Mouse (Mus musculus): Measurements from ENCODE around the gene Coasy.
"Not testable (repeated sequence)": the region's sequence is repeated elsewhere in the genome, so short reads cannot be mapped to it uniquely, and the experiment has no call there.

Coasy gene

DNA sequence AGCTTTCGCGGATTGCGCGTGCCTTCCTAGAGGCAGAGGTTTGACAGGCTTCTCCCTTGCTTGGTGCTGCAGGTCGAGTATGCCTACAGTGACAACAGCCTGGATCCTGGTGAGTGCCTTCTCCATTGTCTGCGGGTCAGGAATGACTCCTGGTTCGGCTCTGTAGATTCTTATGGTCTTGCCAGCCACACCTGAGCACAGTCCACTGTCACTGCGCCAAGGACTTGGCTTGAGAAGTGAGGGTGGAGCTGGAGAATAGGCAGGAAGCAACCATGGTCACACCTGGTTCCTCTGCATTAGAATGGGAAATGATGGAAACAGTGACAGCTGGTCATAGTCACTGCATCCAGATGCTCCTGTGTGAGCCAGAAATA is 5.3 kb downstream of the Coasy start:
- DNase-seq (ENCODE audit: extremely low read depth, low read depth, low spot score), result no peak

DNA sequence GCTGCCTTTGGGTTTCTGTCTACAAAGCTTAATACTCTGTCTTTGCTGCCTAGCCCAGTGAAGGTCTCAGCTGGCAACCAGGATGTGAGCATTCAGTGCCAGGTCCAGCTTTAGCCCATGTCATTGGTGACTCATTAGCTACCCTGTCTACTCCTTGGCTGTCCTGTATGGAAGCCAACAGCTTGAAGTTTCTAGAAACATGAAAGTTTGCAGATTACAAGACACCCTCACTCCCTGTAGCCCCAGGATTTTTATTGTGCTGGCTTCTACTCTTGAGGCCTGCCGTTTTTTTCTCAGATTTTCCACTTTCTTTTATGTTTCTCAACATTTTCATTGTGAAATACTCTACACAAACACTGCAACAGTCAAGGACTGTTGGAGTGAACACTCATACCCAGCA is 7.6 kb downstream of the Coasy start:
- DNase-seq (ENCODE audit: extremely low read depth, low read depth, low spot score), result no peak

DNA sequence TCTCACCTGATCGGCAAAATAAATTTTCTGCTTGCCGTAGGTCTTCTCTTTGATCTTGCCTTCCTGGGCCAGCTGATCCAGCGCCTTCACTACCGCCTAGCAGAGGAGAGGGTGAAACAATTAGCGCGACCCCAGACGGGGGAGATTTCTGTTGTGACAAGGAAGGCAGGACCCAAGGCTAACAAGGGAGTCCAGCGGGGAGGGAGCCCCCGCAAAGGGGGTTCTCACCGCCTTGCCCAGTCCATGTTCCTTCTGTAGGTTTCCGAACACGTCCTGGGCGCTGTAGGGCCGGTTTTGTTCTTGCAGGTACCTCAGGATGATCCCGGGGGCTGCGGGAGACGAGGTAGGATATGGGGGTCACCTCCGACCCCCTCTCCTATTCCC is 12.6 kb downstream of the Coasy start:
- DNase-seq (ENCODE audit: extremely low read depth, low read depth, low spot score), result no peak

DNA sequence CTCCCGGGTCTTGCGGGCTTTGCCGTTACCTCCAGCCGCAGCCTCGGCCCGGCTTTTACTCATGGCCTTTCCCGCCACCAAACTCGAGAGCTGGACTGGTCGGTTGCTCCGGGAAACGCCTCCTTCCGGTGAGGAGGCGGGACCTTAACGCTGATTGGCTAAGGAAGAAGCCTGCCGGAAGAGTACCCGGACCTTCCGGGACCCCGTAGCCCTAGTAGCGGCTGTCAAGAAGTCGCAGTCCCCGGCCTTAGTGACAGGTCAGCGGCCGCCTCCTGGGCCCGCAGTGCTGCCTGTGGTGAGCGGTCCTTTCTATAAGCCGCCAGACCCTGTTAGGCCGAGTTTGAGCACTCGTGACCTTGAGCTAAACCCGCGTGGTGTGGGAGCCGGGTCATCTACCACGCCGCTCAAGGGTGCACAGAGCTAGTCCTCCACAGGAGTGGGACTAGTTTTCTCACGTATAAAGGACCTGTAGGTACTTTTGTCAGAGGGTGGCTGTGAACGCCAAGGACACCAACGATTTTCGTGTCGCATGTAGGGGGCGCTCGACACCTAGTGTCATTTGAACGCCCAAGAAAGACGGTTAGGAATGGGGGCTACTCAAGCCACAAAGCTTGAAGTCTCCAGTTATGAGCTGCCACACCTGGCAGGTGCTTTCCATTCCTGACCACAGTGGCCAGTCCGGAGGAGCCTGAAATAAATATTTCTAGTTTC is 13.1 kb downstream of the Coasy start, which contains the start of gene Psmc3ip:
Psmc3ip (minus strand) TSS at position 123 of the 711 bp plus-strand sequence.
- no peak for DNase-seq (ENCODE audit: extremely low read depth, low read depth, low spot score)

DNA sequence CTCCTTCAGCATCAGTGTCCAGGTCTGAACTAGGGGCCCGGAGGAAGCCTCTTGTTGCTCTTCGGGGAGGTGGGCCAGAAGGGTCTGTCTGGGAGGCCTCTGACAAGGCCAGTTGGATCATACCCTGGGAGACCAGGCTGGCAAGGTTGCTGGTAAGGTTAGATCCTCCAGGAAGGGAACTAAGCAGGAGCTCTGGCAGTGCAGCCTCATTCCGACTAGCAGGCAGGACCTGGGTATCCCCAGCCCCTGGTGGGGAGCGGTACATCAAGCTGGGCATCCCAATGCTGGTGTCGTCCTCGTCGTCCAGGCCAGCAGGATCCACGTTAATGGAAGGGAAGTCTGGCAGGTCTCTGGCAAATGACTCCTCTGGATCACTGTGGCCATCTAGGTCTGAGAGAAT is 15.9 kb downstream of the Coasy start:
- no peak for DNase-seq (ENCODE audit: extremely low read depth, low read depth, low spot score)

DNA sequence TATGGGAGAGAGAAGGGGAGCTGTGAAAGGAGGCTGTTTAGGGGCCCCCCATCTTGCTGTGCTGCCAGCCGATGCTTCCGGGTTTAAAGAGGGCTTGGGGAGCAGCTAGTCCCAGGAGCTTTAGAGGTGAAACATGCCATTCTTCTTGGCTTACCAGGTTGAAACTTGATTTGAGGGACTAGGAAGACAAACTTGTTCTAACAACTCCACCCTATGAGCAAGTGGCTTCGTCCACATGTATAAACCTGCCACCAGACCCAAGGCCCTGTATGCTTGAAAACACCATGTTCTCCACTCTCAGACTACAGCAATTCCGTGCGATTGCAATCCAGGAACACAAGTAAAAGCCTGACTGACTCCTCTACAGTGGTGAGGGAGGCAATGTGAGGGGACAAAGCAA is 20.6 kb downstream of the Coasy start:
- DNase-seq (ENCODE audit: extremely low read depth, low read depth, low spot score), result peak; percentile 90

DNA sequence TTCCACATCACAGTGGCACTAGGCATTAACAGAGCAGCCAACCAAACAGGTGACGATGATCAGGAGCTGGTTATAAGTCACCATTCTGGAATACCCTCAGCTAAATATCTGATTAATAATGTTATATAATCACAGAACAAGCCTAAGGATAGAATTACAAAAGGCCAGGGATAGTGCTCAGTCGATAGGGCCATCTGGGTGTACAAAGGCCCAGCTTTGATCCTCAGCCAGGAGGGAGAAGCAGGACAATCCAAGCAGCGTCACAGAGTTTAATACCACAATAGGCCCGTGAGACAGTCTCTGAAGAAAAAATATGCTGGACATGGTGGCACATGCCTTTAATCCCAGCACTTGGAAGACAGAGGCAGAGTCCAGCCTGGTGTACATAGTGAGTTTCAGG is 27.0 kb downstream of the Coasy start:
- no peak for DNase-seq (ENCODE audit: extremely low read depth, low read depth, low spot score)

DNA sequence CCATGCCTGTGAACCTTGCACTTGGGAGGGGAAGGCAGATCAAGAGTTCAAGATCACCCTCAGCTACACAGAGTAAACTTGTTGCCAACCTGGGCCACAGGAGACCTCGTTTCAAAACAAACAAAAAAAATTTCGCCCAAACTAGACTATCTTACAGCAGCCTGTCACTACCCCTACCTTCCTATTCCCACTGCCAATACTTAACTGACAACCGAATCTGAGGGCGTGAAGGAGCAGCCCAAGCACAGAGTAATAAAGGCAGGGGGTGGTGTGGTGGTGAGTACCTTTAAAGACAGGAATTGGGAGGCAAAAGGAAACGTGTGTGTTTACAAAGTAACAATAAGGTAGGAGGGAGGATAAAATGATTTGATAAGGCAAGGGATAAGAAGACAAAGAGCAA is 28.3 kb downstream of the Coasy start:
- DNase-seq (ENCODE audit: extremely low read depth, low read depth, low spot score), result no peak

DNA sequence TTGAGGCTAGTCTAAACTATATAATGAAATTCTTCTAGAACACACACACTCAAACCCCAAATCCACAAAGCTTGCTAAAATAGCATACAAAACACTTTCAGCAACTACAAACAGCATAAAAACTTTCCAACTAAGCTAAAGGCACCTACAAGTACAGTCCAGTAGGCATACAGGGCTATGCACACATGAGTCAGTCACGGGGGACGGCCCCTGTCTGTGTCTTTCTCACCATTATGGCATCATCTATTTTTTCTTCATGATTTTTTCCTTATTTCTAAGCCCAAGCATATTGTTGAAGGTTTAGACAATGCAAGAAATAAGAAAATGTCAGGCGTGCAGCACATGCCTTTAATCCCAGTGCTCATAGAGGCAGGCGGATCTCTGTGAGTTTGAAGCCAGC is 28.8 kb downstream of the Coasy start:
- DNase-seq (ENCODE audit: extremely low read depth, low read depth, low spot score), result no peak

DNA sequence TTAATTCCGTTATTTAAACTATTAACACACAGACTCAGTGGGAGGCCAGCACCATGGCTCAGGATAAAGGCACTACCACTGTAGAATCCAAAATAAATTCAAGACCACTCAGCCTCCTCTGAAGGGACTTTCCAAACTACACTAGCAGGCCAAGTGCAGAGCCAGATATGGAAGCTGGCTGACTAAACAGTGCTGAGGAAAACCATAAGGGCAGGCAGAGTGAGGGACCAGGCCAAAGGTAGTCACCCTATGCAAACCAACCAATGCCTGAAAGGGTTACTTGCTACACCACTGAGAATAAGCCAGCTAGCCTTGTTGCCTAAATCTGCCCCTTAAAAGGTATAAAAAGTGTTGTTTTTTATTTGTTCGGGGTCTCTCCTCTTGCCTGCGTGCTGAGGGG is 29.8 kb downstream of the Coasy start:
- no peak for DNase-seq (ENCODE audit: extremely low read depth, low read depth, low spot score)

DNA sequence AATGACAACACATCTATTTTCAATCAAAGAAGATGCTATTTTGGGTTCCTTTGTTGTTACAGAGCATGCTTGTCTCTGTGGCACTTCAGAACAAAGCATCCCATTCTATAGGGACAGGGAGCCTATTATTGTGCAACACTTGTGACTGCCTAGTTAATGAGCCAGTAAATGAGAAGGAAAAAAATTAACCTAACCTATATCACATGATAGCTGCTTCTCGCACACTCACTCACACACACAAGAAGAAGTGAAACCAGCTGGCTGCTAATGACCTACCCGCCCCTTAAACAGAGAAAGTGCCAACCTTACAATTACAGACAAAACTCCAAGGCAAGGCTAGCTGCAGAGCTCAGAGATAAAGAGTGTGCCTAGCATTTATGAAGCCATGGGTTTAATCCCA is 33.2 kb downstream of the Coasy start:
- DNase-seq (ENCODE audit: extremely low read depth, low read depth, low spot score), result no peak

DNA sequence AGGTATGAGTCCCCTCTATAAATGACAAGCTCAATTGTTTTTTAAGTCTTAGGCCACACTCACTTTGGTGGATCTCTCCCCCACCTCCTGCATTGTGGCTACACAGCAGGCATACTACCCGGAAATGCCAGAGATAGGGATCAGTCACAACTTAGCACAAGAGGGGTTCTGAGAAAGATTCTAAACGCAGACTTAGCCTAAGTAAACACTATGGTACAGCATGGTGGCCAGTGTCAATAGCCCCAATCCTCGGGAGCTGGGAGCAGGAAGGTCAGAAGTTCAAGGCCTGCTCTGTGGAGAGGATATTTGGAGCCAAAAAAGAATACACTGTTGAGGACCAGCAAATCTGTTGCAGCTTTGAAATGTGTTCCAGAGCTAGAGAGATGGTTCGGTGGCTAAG is 35.7 kb downstream of the Coasy start:
- no peak for DNase-seq (ENCODE audit: extremely low read depth, low read depth, low spot score)

DNA sequence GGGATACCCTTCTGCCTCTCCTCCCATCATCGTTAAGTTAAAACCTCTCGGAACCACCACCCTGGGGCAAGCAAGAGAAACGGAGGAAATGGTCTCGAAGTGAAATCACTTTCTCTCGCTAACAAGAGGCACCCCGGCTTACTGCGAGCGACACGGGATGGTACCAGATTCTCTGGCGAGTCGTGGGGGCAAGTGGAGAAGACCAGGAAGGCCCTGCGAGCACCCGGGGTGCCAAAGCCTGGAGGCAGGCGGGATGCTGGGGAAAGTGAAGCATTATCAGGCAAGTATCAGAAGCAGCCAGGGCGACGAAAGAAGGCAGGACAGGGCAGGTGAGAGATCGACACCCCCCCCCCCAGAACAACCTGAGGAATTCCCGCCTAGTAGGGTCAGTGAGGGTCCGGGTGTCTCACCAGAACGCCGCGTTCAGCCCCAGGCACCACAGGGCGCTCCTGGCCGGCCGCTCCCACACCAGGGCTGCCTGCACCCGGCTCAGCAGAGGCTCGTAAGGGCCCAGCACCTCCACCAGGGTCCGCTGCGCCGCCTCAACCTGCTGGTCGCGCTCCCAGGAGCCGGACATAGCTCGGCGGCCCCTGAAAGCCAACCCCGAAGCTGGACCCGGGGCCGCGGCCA is 36.9 kb downstream of the Coasy start:
- no peak for DNase-seq (ENCODE audit: extremely low read depth, low read depth, low spot score)

DNA sequence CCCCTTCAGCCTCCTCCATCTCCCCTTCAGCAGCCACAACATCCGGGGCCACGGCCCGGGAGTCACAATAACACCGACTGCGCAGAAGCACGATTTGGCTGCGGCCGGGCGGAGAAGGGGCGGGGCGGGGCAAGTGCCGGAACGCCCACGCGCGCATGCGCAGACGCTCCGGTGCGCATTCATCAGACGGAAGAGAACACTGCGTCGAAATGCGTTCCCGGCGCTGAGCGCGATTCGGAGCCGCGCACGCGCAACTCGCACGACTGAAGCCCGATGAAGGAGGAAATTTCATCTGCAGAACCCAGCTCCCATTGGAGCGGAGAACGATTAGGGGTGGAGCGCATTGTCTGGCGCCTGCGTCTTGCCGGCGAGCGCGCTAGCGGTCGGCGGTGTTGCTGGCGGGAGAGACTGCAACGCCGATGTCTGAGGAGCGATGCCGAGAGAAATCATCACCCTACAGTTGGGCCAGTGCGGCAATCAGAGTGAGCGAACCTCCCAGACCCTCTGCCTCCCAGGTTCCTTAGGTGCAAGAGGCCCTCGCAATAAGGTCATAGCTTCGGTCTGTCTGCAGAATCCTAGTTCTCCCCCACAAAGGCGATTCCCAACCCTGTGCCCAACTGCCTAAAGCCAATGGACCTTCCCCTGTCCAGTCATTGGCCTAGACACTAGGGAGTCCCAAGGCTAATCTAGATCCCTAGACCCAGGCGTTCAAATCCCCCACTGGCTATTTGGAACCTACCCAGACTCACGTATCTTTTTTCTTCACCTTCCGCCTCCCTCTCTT is 37.6 kb downstream of the Coasy start, which contains the start of the genes Retreg3 and Tubg1:
Retreg3 (minus strand) TSS at position 133 of the 784 bp plus-strand sequence.
Tubg1 (plus strand) TSS at position 178 of the 784 bp plus-strand sequence.
- peak; percentile 83 for DNase-seq (ENCODE audit: extremely low read depth, low read depth, low spot score)

DNA sequence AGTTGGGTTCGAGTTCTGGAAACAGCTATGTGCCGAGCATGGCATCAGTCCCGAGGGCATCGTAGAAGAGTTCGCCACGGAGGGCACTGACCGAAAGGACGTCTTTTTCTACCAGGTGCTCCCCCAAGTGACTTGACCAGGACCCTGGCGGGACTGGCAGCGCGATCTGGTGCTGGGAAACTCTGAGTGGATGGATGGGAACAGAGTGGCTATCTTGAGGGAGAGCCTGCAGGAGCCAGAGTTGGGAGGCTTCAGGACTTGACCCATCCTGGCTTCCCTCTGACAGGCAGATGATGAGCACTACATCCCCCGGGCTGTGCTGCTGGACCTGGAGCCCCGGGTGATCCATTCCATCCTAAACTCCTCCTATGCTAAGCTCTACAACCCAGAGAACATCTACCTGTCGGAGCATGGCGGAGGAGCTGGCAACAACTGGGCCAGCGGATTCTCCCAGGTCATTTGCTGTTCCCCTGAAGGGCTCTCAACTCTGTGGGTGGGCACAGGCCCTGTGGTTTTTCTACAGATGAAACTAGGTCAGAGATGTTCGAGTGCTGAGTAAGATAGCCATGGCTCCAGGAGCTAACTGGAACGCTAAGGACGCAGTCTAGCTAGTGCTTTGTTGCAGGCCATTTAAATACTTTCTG is 38.3 kb downstream of the Coasy start:
- no peak for DNase-seq (ENCODE audit: extremely low read depth, low read depth, low spot score)

DNA sequence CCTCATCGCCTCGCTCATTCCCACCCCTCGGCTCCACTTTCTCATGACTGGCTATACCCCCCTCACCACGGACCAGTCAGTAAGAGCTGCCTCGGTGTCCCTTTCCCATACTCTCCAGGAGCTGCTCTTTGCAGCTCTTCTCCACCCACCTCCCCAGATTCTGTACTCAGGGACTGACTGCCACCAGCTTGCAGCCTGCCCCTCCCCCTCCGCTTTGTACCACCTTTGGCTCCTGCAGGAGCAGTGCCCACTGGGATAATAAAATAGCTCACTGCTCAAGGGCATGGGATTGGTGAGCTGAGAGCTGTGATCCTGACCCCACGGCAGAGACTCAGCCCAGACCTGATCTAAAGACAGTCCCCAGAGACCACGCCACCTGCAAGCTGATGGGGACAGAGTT is 42.1 kb downstream of the Coasy start:
- not testable (repeated sequence) for DNase-seq (ENCODE audit: extremely low read depth, low read depth, low spot score)

DNA sequence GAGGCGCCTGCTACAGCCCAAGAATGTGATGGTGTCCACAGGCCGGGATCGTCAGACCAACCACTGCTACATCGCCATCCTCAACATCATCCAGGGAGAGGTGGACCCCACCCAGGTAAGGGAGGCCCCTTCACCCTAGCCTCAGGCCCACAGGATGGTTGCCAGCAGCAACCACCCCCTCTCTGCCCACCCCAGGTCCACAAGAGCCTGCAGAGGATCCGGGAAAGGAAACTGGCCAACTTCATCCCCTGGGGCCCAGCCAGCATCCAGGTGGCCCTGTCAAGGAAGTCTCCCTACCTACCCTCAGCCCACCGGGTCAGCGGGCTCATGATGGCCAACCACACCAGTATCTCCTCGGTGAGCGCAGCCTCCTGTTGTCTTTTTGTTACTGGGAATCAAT is 42.6 kb downstream of the Coasy start:
- not testable (repeated sequence) for DNase-seq (ENCODE audit: extremely low read depth, low read depth, low spot score)

DNA sequence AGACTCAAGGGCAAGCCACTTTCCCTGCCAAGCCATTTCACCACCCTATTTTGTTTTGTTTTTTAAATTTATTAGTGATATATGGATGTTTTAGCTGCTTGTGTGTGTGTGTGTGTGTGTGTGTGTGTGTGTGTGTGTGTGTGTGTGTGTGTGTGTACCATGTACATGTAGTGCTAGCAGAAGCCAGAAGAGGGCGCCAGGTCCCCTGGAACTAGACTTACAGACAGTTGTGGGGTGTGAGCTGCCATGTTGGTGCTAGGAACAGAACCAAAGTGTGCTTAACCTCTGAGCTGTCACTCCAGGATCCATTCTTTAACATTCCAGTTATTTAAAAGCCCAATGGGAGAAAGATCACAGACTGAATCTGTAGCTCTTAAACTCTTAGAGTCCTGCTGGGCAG is 44.7 kb downstream of the Coasy start:
- DNase-seq (ENCODE audit: extremely low read depth, low read depth, low spot score), result no peak

DNA sequence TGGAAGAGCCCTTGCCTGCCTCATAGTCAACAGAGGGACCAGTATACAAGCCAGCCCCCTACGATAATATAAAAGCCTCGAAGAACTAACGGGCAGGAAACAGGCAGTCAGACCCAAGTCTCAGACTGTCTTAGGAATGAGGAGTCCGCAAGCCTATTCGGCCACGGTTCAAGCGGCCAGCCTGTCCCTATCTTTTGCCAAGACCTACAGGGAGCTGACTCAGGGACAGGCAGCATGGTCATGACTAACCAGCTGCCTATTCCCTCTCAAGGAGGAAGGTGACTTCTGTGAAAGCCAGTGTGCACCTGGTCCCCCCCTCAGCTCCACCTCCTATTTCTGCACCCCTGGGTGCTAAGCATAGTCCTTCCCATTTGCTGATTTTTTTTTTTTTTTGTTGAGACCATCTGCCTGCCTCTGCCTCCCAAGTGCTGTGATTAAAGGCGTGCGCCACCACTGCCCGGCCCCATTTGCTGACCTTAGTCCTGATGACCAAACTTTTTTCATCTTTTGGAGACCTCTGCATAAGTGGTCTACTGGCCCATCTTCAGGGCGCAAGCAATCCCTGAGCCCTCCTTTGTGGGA is 46.7 kb downstream of the Coasy start:
- DNase-seq (ENCODE audit: extremely low read depth, low read depth, low spot score), result no peak

DNA sequence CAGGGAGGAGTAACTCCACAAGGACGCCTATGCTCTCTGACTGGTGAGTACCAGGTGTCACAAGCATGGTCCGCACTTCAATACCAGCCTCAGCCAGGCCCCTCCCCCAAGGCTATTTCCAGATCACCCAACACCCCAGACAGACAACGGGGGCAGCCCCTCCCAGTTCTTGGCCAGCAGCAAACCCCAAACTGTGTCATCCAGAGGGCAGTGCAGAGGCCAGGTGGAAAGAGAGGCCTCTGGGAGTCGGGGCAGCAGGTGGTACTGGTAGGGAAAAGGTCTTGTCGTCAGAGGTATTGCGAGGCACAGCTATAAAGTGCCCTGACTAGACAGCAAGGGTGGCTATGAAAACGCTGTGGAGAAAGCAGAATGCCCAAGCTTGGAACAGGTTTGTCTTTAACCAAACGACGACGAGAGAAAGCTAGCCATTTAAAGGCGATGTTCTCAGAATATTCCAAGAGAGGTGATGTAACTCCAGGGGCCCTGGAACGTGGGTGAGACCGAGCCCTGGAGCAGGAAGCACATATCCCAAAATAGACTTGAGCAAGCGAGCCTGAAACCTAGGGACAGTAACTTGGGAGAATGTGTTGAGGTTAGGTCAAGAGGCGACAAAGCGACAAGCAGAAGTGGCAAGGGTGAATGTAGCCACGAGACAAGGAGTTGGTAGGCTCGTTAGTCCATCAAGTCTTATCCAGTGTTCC is 47.8 kb downstream of the Coasy start:
- DNase-seq (ENCODE audit: extremely low read depth, low read depth, low spot score), result no peak

DNA sequence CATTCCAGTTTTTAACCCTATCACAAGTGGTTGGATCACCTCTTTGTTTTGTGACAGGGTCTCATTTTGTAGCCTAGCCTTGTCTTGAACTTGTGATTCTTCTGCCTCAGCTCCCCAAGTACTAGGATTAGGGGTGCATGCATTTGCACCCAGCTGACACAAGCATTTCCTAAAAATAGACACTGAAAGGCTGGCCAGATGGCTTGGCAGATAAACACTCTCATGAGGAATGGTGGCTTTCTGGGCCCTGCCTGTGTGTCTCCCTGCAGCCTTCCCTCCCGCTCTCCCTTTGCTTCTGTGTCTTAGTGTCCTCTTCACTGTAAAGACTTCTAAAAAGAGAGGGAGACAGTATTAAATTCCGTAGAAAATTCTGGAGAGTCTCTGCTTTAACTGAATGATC is 48.8 kb downstream of the Coasy start:
- no peak for DNase-seq (ENCODE audit: extremely low read depth, low read depth, low spot score)
